Mouse (Mus musculus) ES-Bruce4 (cell line): ENCODE data around the gene Oas1h.

Experiments
- CTCF ChIP-seq: IDR thresholded peaks from one replicate; pipeline ENCODE4 v1.8.1; 2011; ENCODE audit warnings: low read depth, low read length
- POLR2A ChIP-seq: IDR thresholded peaks from one replicate; pipeline ENCODE4 v1.8.1; 2011; ENCODE audit warnings: low read length; ENCODE audit not compliant: insufficient read depth

- TF ChIP-seq CTCF (no peak), POLR2A (no peak)
These were observed 37.1 kb downstream of the Oas1h start for GRCm38 (mm10) chr5:120898307-120898706.
